Mouse (Mus musculus): ENCODE results near the gene Gm12184.

GRCm38 (mm10) chr11:48869380-48870110 is 43.1 kb upstream of the Gm12184 start:
- no peak for TF ChIP-seq TAL1 (IDR thresholded peaks at IDR 0.05; ENCODE audit: low read length)
- TF ChIP-seq GATA1 (IDR thresholded peaks at IDR 0.05; ENCODE audit: low read length), result no peak
